ENCODE assay signal across 27 mouse cellular contexts in genomic region chr6:34173251-34173650, GRCm38 (mm10). TPM values are rescaled to one million over a fixed set of nuclear protein-coding genes. Genes with fewer than 3 reads are reported as not detected.
A peak's percentile ranks its signal among the peaks of the same experiment; 100 is the strongest.
DNase-seq lines count a peak whose midpoint lies in the region; ATAC-seq and TF ChIP-seq lines count a peak whose summit lies in the region.
"Had no signal": no experiment of that assay in that cellular context is flagged by ENCODE, and none has a peak within 500 bp of the region (broad histone marks: within the 10 kb centered on the region; RNA-seq: fewer than 3 reads in every experiment).

No protein-coding gene starts in this region.

- H3K27me3 ChIP-seq in kidney, adult 2 months (replicated peaks; ENCODE audit: control insufficient read depth, insufficient read depth, low read length): no peaks in the 10 kb centered on the region
- no peaks in the 10 kb centered on the region for H3K27me3 ChIP-seq in kidney, embryonic 16.5 days (ENCODE audit: insufficient read depth, low read length)
- no peaks in the 10 kb centered on the region for H3K27me3 ChIP-seq in lung, postnatal 0 days (replicated peaks; ENCODE audit: insufficient read depth, low read length)
- no peaks in the 10 kb centered on the region for H3K27me3 ChIP-seq in intestine, embryonic 16.5 days (replicated peaks; ENCODE audit: control insufficient read depth, insufficient read depth, low read length)
- H3K27me3 ChIP-seq: embryonic facial prominence, embryonic 13.5 days; forebrain, embryonic 12.5 days; forebrain, embryonic 15.5 days; heart, embryonic 12.5 days; heart, embryonic 15.5 days; hindbrain, embryonic 13.5 days had no signal

- no peak overlapping the region for H3K4me3 ChIP-seq in kidney, adult 2 months (ENCODE audit: insufficient read depth, low read depth, low read length)
- H3K4me3 ChIP-seq in kidney, embryonic 16.5 days (ENCODE audit: low read length): no peak overlapping the region
- H3K4me3 ChIP-seq in lung, postnatal 0 days (ENCODE audit: low read depth, low read length): no peak overlapping the region
- no peak overlapping the region for H3K4me3 ChIP-seq in intestine, embryonic 16.5 days (ENCODE audit: low read length)
- H3K4me3 ChIP-seq: embryonic facial prominence, embryonic 10.5 days; embryonic facial prominence, embryonic 13.5 days; erythroblast, embryonic 14.5 days; forebrain, embryonic 12.5 days; forebrain, embryonic 15.5 days; heart, embryonic 12.5 days; heart, embryonic 15.5 days; hindbrain, embryonic 10.5 days; hindbrain, embryonic 13.5 days had no signal

- no peak for TF ChIP-seq CTCF in kidney, adult 2 months (conservative IDR thresholded peaks at IDR 0.05; ENCODE audit: insufficient read depth, insufficient read length, low read depth, low read length)
- no peak for TF ChIP-seq CTCF in lung, postnatal 0 days (IDR thresholded peaks at IDR 0.05)

- no peak for TF ChIP-seq EP300 in lung, postnatal 0 days (IDR thresholded peaks at IDR 0.05)

- no peak for TF ChIP-seq POLR2A in kidney, adult 2 months (IDR thresholded peaks at IDR 0.05; ENCODE audit: low read depth, low read length)

- no peaks in the 10 kb centered on the region for H3K36me3 ChIP-seq in kidney, adult 2 months (ENCODE audit: control insufficient read depth, insufficient read depth, low read length)
- peaks cover 15% of the 10 kb centered on the region for H3K36me3 ChIP-seq in kidney, embryonic 16.5 days (ENCODE audit: insufficient read depth, low read length)
- H3K36me3 ChIP-seq in lung, postnatal 0 days (ENCODE audit: insufficient read depth, low read length): peaks cover 4% of the 10 kb centered on the region; the same call in 1 of the 2 replicates
- H3K36me3 ChIP-seq in intestine, embryonic 16.5 days (ENCODE audit: control insufficient read depth, insufficient read depth, low read length): no peaks in the 10 kb centered on the region

- H3K9ac ChIP-seq in kidney, embryonic 16.5 days (replicated peaks; ENCODE audit: low read length): no peak overlapping the region
- H3K9ac ChIP-seq in lung, postnatal 0 days (replicated peaks; ENCODE audit: low read depth): no peak overlapping the region
- H3K9ac ChIP-seq in intestine, embryonic 16.5 days (ENCODE audit: low read depth, low read length): no peak overlapping the region
- H3K9ac ChIP-seq: embryonic facial prominence, embryonic 13.5 days; forebrain, embryonic 12.5 days; forebrain, embryonic 15.5 days; heart, embryonic 12.5 days; heart, embryonic 15.5 days; hindbrain, embryonic 13.5 days had no signal

- peaks cover 35% of the 10 kb centered on the region for H3K4me1 ChIP-seq in kidney, adult 2 months (ENCODE audit: control insufficient read depth, insufficient read depth, low read length)
- H3K4me1 ChIP-seq in kidney, embryonic 16.5 days (ENCODE audit: insufficient read depth, low read length): peaks cover 27% of the 10 kb centered on the region
- H3K4me1 ChIP-seq in lung, postnatal 0 days (ENCODE audit: insufficient read depth, low read depth, low read length): no peaks in the 10 kb centered on the region
- peaks cover 9% of the 10 kb centered on the region for H3K4me1 ChIP-seq in intestine, embryonic 16.5 days (ENCODE audit: control insufficient read depth, insufficient read depth, low read length)

- no peak overlapping the region for H3K4me2 ChIP-seq in kidney, embryonic 16.5 days (replicated peaks; ENCODE audit: low read depth, low read length)
- H3K4me2 ChIP-seq in lung, postnatal 0 days (replicated peaks; ENCODE audit: low read depth, low read length): no peak overlapping the region
- H3K4me2 ChIP-seq in intestine, embryonic 16.5 days (ENCODE audit: low read depth, low read length): no peak overlapping the region
- H3K4me2 ChIP-seq: embryonic facial prominence, embryonic 13.5 days; forebrain, embryonic 12.5 days; forebrain, embryonic 15.5 days; heart, embryonic 12.5 days; heart, embryonic 15.5 days; hindbrain, embryonic 13.5 days had no signal

- H3K27ac ChIP-seq in kidney, adult 2 months (ENCODE audit: insufficient read depth, low read depth, low read length): peak overlapping the region; percentile 32
- H3K27ac ChIP-seq in kidney, embryonic 16.5 days (ENCODE audit: low read length): peak overlapping the region; percentile 89
- no peak overlapping the region for H3K27ac ChIP-seq in lung, postnatal 0 days (ENCODE audit: low read length)
- H3K27ac ChIP-seq in intestine, embryonic 16.5 days (ENCODE audit: low read length): no peak overlapping the region
- H3K27ac ChIP-seq: embryonic facial prominence, embryonic 10.5 days; forebrain, embryonic 12.5 days; forebrain, embryonic 15.5 days; heart, embryonic 15.5 days; hindbrain, embryonic 10.5 days; hindbrain, embryonic 13.5 days had no signal

- ATAC-seq in kidney, embryonic 16.5 days (ENCODE audit: low FRiP score, low TSS enrichment): no peak
- ATAC-seq in lung, postnatal 0 days: no peak
- ATAC-seq in intestine, embryonic 16.5 days: no peak
- ATAC-seq: activated CD4-positive, CD25-positive, alpha-beta regulatory T cell, adult 4 months; CD4-positive, CD25-positive, alpha-beta regulatory T cell, adult 4 months; forebrain, embryonic 15.5 days; hindbrain, embryonic 16.5 days had no signal

- WGBS in kidney, adult 2 months: 57% methylated on average over 12 of the region's 12 CpGs
- 68% methylated on average over 11 of the region's 12 CpGs for WGBS in kidney, embryonic 16.5 days
- 66% methylated on average over 12 of the region's 12 CpGs for WGBS in lung, postnatal 0 days
- 76% methylated on average over 11 of the region's 12 CpGs for WGBS in intestine, embryonic 16.5 days

- peak; percentile 61 for DNase-seq in kidney, adult 2 months
- DNase-seq in kidney, adult 18-20 months: no peak
- no peak for DNase-seq in kidney, postnatal 10 days
- peak; percentile 42 for DNase-seq in lung, postnatal 0 days (ENCODE audit: low spot score)
- no peak for DNase-seq in lung, postnatal 14 days
- DNase-seq: cerebellum, adult 11 months; cerebellum, adult 8-10 months; cerebellum, postnatal 36 days; embryo, embryonic 11 days; gastrocnemius, postnatal 25 days; heart, adult 18-20 months; heart, postnatal 10 days; heart, postnatal 36 days had no signal

- no peaks in the 10 kb centered on the region for H3K9me3 ChIP-seq in kidney, embryonic 16.5 days (ENCODE audit: low read length)
- no peaks in the 10 kb centered on the region for H3K9me3 ChIP-seq in lung, postnatal 0 days (ENCODE audit: low read length)
- H3K9me3 ChIP-seq in intestine, embryonic 16.5 days (ENCODE audit: control insufficient read depth, low read length): no peaks in the 10 kb centered on the region
- H3K9me3 ChIP-seq: embryonic facial prominence, embryonic 10.5 days; embryonic facial prominence, embryonic 13.5 days; forebrain, embryonic 12.5 days; forebrain, embryonic 15.5 days; heart, embryonic 12.5 days; heart, embryonic 15.5 days; hindbrain, embryonic 10.5 days; hindbrain, embryonic 13.5 days had no signal

RNA-seq across cellular contexts. Expression of gene Slc35b4, which starts 3.7 kb away (rescaled TPM):
- 88.5 and 90.9 TPM in 2 replicates for polyA plus RNA-seq in kidney, adult 2 months (2012; rRNA removed)
- polyA plus RNA-seq in kidney, embryonic 16.5 days (2015; fragmentation: Nextera tagmentation; extraction: Ambion mirVana): 81.6 and 86.0 TPM in 2 replicates
- polyA plus RNA-seq in lung, postnatal 0 days (2015; fragmentation: Nextera tagmentation; extraction: Ambion mirVana): 24.3 and 24.6 TPM in 2 replicates
- polyA plus RNA-seq in intestine, embryonic 16.5 days (2015; fragmentation: Nextera tagmentation; extraction: Ambion mirVana): 34.4 and 38.6 TPM in 2 replicates

Comparison
In these comparisons a context has a peak if more than half of its experiments do, and no peak if none do; other contexts are left out.
1. DNase-seq: peak in kidney, adult 2 months (single experiment) and lung, postnatal 0 days (single experiment); none in kidney, adult 18-20 months (single experiment), kidney, postnatal 10 days (single experiment) and lung, postnatal 14 days (single experiment).
2. H3K27ac ChIP-seq: peak in kidney, adult 2 months (single experiment) and kidney, embryonic 16.5 days (single experiment); none in lung, postnatal 0 days (single experiment) and intestine, embryonic 16.5 days (single experiment).